Mouse (Mus musculus): ENCODE measurements around the gene Sugp2.

GRCm38 (mm10) chr8:70317872-70318271, 83.8 kb downstream of the Sugp2 start:
- TF ChIP-seq POLR2A (IDR thresholded peaks at IDR 0.05; ENCODE audit: control insufficient read depth, low read depth, low read length) (no peak), CTCF (IDR thresholded peaks at IDR 0.05; ENCODE audit: control insufficient read depth, insufficient read depth, insufficient replicate concordance, low read depth, low read length) (no peak)

All from testis, adult 2 months (tissue).